Mouse (Mus musculus): ENCODE measurements around the gene Dnah8. TPM values are rescaled to one million over a fixed set of nuclear protein-coding genes. Genes with fewer than 3 reads are reported as not detected.

Gene Dnah8
- polyA plus RNA-seq, 1 experiment = 0.85 TPM

GRCm38 (mm10) chr17:30604296-30604695, 19.9 kb upstream of the Dnah8 start:
- H3K27me3 ChIP-seq (ENCODE audit: control insufficient read depth, insufficient read depth, low read length) = no peaks in the 10 kb centered on the region
- no peaks in the 10 kb centered on the region; the same call in 1 of the 2 replicates for H3K4me1 ChIP-seq (ENCODE audit: control insufficient read depth, insufficient read depth, low read length)
- no peak overlapping the region for H3K4me3 ChIP-seq (replicated peaks; ENCODE audit: insufficient read depth, low read depth, low read length)
- no peak overlapping the region for H3K27ac ChIP-seq (ENCODE audit: insufficient read depth, low read length)
- TF ChIP-seq POLR2A (IDR thresholded peaks at IDR 0.05; ENCODE audit: borderline replicate concordance, insufficient read depth, low read length) = no peak
- no peak for DNase-seq
- WGBS = 80% methylated on average over 6 of the region's 6 CpGs

GRCm38 (mm10) chr17:30605001-30605400, 19.2 kb upstream of the Dnah8 start:
- Histone ChIP-seq H3K27ac (ENCODE audit: insufficient read depth, low read length) (no peak overlapping the region), H3K4me1 (ENCODE audit: control insufficient read depth, insufficient read depth, low read length) (no peaks in the 10 kb centered on the region; the same call in 1 of the 2 replicates), H3K4me3 (replicated peaks; ENCODE audit: insufficient read depth, low read depth, low read length) (no peak overlapping the region), H3K27me3 (ENCODE audit: control insufficient read depth, insufficient read depth, low read length) (no peaks in the 10 kb centered on the region)
- TF ChIP-seq POLR2A (IDR thresholded peaks at IDR 0.05; ENCODE audit: borderline replicate concordance, insufficient read depth, low read length) = no peak
- no peak for TF ChIP-seq CTCF (IDR thresholded peaks at IDR 0.05; ENCODE audit: borderline replicate concordance, insufficient read depth, low read depth, low read length)
- DNase-seq = no peak
- 90% methylated on average over 5 of the region's 5 CpGs for WGBS

- no peaks in the 10 kb centered on the region; the same call in none of the 2 replicates for H3K4me1 ChIP-seq (ENCODE audit: control insufficient read depth, insufficient read depth, low read length)
- H3K27me3 ChIP-seq (ENCODE audit: control insufficient read depth, insufficient read depth, low read length) = no peaks in the 10 kb centered on the region
- no peak for DNase-seq
- no peak overlapping the region for H3K27ac ChIP-seq (ENCODE audit: insufficient read depth, low read length)
- H3K4me3 ChIP-seq (replicated peaks; ENCODE audit: insufficient read depth, low read depth, low read length) = no peak overlapping the region
- 87% methylated on average over 11 of the region's 11 CpGs for WGBS
- no peak for TF ChIP-seq CTCF (IDR thresholded peaks at IDR 0.05; ENCODE audit: borderline replicate concordance, insufficient read depth, low read depth, low read length)
- no peak for TF ChIP-seq POLR2A (IDR thresholded peaks at IDR 0.05; ENCODE audit: borderline replicate concordance, insufficient read depth, low read length)
Measured at GRCm38 (mm10) chr17:30606206-30606605, 17.9 kb upstream of the Dnah8 start.

GRCm38 (mm10) chr17:30606634-30607081, 17.5 kb upstream of the Dnah8 start:
- TF ChIP-seq CTCF (IDR thresholded peaks at IDR 0.05; ENCODE audit: borderline replicate concordance, insufficient read depth, low read depth, low read length) = no peak
- no peaks in the 10 kb centered on the region; the same call in none of the 2 replicates for H3K4me1 ChIP-seq (ENCODE audit: control insufficient read depth, insufficient read depth, low read length)
- H3K27ac ChIP-seq (ENCODE audit: insufficient read depth, low read length) = no peak overlapping the region
- 90% methylated on average over 8 of the region's 8 CpGs for WGBS
- no peak for DNase-seq
- H3K27me3 ChIP-seq (ENCODE audit: control insufficient read depth, insufficient read depth, low read length) = no peaks in the 10 kb centered on the region
- no peak overlapping the region for H3K4me3 ChIP-seq (replicated peaks; ENCODE audit: insufficient read depth, low read depth, low read length)

GRCm38 (mm10) chr17:30607330-30607729, 16.8 kb upstream of the Dnah8 start:
- Histone ChIP-seq H3K27ac (ENCODE audit: insufficient read depth, low read length) (no peak overlapping the region), H3K27me3 (ENCODE audit: control insufficient read depth, insufficient read depth, low read length) (no peaks in the 10 kb centered on the region), H3K4me1 (ENCODE audit: control insufficient read depth, insufficient read depth, low read length) (no peaks in the 10 kb centered on the region; the same call in none of the 2 replicates), H3K4me3 (replicated peaks; ENCODE audit: insufficient read depth, low read depth, low read length) (no peak overlapping the region)
- 78% methylated on average over 7 of the region's 7 CpGs for WGBS
- TF ChIP-seq CTCF (IDR thresholded peaks at IDR 0.05; ENCODE audit: borderline replicate concordance, insufficient read depth, low read depth, low read length) = no peak
- no peak for TF ChIP-seq POLR2A (IDR thresholded peaks at IDR 0.05; ENCODE audit: borderline replicate concordance, insufficient read depth, low read length)
- DNase-seq = no peak

- TF ChIP-seq CTCF (IDR thresholded peaks at IDR 0.05; ENCODE audit: borderline replicate concordance, insufficient read depth, low read depth, low read length) = no peak
- TF ChIP-seq POLR2A (IDR thresholded peaks at IDR 0.05; ENCODE audit: borderline replicate concordance, insufficient read depth, low read length) = no peak
- H3K4me3 ChIP-seq (replicated peaks; ENCODE audit: insufficient read depth, low read depth, low read length) = no peak overlapping the region
- H3K27ac ChIP-seq (ENCODE audit: insufficient read depth, low read length) = no peak overlapping the region
- DNase-seq = no peak
- no peaks in the 10 kb centered on the region for H3K27me3 ChIP-seq (ENCODE audit: control insufficient read depth, insufficient read depth, low read length)
- H3K4me1 ChIP-seq (ENCODE audit: control insufficient read depth, insufficient read depth, low read length) = no peaks in the 10 kb centered on the region; the same call in none of the 2 replicates
- WGBS = 60% methylated on average over 8 of the region's 8 CpGs
Measured at GRCm38 (mm10) chr17:30607909-30608495, 16.2 kb upstream of the Dnah8 start.

GRCm38 (mm10) chr17:30609305-30609979, 14.7 kb upstream of the Dnah8 start:
- 76% methylated on average over 16 of the region's 16 CpGs for WGBS

GRCm38 (mm10) chr17:30609980-30610307, 14.2 kb upstream of the Dnah8 start:
- no peaks in the 10 kb centered on the region; the same call in none of the 2 replicates for H3K4me1 ChIP-seq (ENCODE audit: control insufficient read depth, insufficient read depth, low read length)
- no peak for TF ChIP-seq POLR2A (IDR thresholded peaks at IDR 0.05; ENCODE audit: borderline replicate concordance, insufficient read depth, low read length)
- TF ChIP-seq CTCF (IDR thresholded peaks at IDR 0.05; ENCODE audit: borderline replicate concordance, insufficient read depth, low read depth, low read length) = no peak
- 96% methylated on average over 5 of the region's 5 CpGs for WGBS
- no peaks in the 10 kb centered on the region for H3K27me3 ChIP-seq (ENCODE audit: control insufficient read depth, insufficient read depth, low read length)
- H3K4me3 ChIP-seq (replicated peaks; ENCODE audit: insufficient read depth, low read depth, low read length) = no peak overlapping the region
- no peak overlapping the region for H3K27ac ChIP-seq (ENCODE audit: insufficient read depth, low read length)
- no peak for DNase-seq

More at GRCm38 (mm10) chr17:30609305-30609979, 14.7 kb upstream of the Dnah8 start:
- Histone ChIP-seq H3K4me3 (replicated peaks; ENCODE audit: insufficient read depth, low read depth, low read length) (no peak overlapping the region), H3K27me3 (ENCODE audit: control insufficient read depth, insufficient read depth, low read length) (no peaks in the 10 kb centered on the region), H3K27ac (ENCODE audit: insufficient read depth, low read length) (no peak overlapping the region), H3K4me1 (ENCODE audit: control insufficient read depth, insufficient read depth, low read length) (no peaks in the 10 kb centered on the region; the same call in none of the 2 replicates)
- TF ChIP-seq CTCF (IDR thresholded peaks at IDR 0.05; ENCODE audit: borderline replicate concordance, insufficient read depth, low read depth, low read length) (no peak), POLR2A (IDR thresholded peaks at IDR 0.05; ENCODE audit: borderline replicate concordance, insufficient read depth, low read length) (no peak)
- no peak for DNase-seq
